Mouse (Mus musculus): ENCODE measurements around the gene Mlc1.

DNA sequence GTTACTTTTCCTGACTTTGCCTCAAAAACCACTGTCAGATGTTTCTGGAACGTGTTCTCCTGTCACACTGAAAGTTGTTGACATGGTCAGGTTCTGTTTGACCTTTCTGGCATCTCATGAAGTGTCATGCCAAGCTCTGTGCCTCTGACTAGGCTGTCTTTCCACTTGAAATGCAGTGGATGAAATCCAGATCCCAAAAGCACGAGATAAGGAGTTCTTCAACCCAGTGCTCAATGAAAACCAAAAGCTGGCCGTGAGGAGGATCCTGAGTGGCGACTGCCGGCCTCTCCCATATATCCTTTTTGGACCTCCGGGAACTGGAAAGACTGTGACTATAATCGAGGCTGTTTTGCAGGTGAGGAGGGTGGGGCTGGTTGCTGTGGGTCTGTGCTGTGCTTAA lies 41.3 kb upstream of the Mlc1 start:
- TF ChIP-seq CTCF (conservative IDR thresholded peaks at IDR 0.05 in 1 of 2, IDR thresholded peaks at IDR 0.05 in 1 of 2; ENCODE audit: low read depth in 2 of 2, low read length in 2 of 2) (no peak), POLR2A (IDR thresholded peaks at IDR 0.05; ENCODE audit: low read depth, low read length) (no peak), BHLHE40 (IDR thresholded peaks at IDR 0.05; ENCODE audit: low read depth, low read length) (no peak), ETS1 (conservative IDR thresholded peaks at IDR 0.05; ENCODE audit: low read depth, low read length) (no peak), E2F4 (IDR thresholded peaks at IDR 0.05; ENCODE audit: insufficient replicate concordance, low read depth, low read length) (no peak), HCFC1 (IDR thresholded peaks at IDR 0.05; ENCODE audit: low read depth, low read length) (no peak), ZC3H11A (IDR thresholded peaks at IDR 0.05; ENCODE audit: low read depth, low read length) (no peak), ELF1 (IDR thresholded peaks at IDR 0.05; ENCODE audit: low read depth, low read length) (no peak)

All from CH12.LX (cell line).